ENCODE assay signal across 8 mouse cellular contexts in genomic region chr5:144256541-144256870, GRCm38 (mm10). TPM values are rescaled to one million over a fixed set of nuclear protein-coding genes. Genes with fewer than 3 reads are reported as not detected.
DNase-seq lines count a peak whose midpoint lies in the region; ATAC-seq and TF ChIP-seq lines count a peak whose summit lies in the region.

No protein-coding gene starts in this region.

- TF ChIP-seq EP300 in MEL (IDR thresholded peaks at IDR 0.05; ENCODE audit: low read depth in 1 of 2, low read length in 2 of 2), result no peak

- TF ChIP-seq CTCF in MEL (IDR thresholded peaks at IDR 0.05 in 2 of 3, conservative IDR thresholded peaks at IDR 0.05 in 1 of 3; ENCODE audit: control insufficient read depth in 1 of 3, insufficient read depth in 1 of 3, low read depth in 2 of 3, low read length in 3 of 3, poor library complexity in 1 of 3, severe bottlenecking in 1 of 3), result no peak

- H3K36me3 ChIP-seq in heart, embryonic 13.5 days, result peaks cover 26% of the 10 kb centered on the region
- H3K36me3 ChIP-seq in MEL (ENCODE audit: control insufficient read depth in 1 of 2, insufficient read depth in 2 of 2, low read length in 2 of 2), result no peaks in the 10 kb centered on the region
- peaks cover 12% of the 10 kb centered on the region for H3K36me3 ChIP-seq in hindbrain, embryonic 12.5 days

- ATAC-seq in heart, embryonic 13.5 days (ENCODE audit: extremely low read depth, insufficient number of reproducible peaks, low FRiP score, low TSS enrichment), result no peak
- no peak for ATAC-seq in hindbrain, embryonic 12.5 days (ENCODE audit: low FRiP score)
- ATAC-seq in megakaryocyte progenitor cell, adult 5-6 weeks (replicated peaks; ENCODE audit: poor library complexity), result peak; percentile 5
- no peak for ATAC-seq in monocyte, adult 5-6 weeks (replicated peaks; ENCODE audit: insufficient number of reproducible peaks, low FRiP score, low TSS enrichment, poor library complexity, severe bottlenecking)

- WGBS in heart, embryonic 13.5 days, result 12% methylated on average over 7 of the region's 7 CpGs
- WGBS in hindbrain, embryonic 12.5 days, result 12% methylated on average over 7 of the region's 7 CpGs

- H3K27ac ChIP-seq in heart, embryonic 13.5 days (replicated peaks), result peak overlapping the region; percentile 97
- H3K27ac ChIP-seq in MEL (ENCODE audit: control insufficient read depth, low read depth, low read length), result no peak overlapping the region
- H3K27ac ChIP-seq in hindbrain, embryonic 12.5 days, result peak overlapping the region; percentile 85

- TF ChIP-seq POLR2A in MEL (IDR thresholded peaks at IDR 0.05; ENCODE audit: control insufficient read depth in 1 of 2, insufficient read depth in 1 of 2, low read depth in 1 of 2, low read length in 2 of 2, poor library complexity in 1 of 2), result no peak

- H3K27me3 ChIP-seq in heart, embryonic 13.5 days (replicated peaks), result no peaks in the 10 kb centered on the region
- H3K27me3 ChIP-seq in MEL (ENCODE audit: control insufficient read depth in 1 of 2, insufficient read depth in 2 of 2, low read length in 2 of 2), result no peaks in the 10 kb centered on the region
- no peaks in the 10 kb centered on the region for H3K27me3 ChIP-seq in hindbrain, embryonic 12.5 days

- no peaks in the 10 kb centered on the region for H3K9me3 ChIP-seq in heart, embryonic 13.5 days
- H3K9me3 ChIP-seq in MEL (replicated peaks; ENCODE audit: insufficient read depth, low read length), result no peaks in the 10 kb centered on the region
- no peaks in the 10 kb centered on the region for H3K9me3 ChIP-seq in hindbrain, embryonic 12.5 days (replicated peaks)

- H3K79me2 ChIP-seq in MEL (ENCODE audit: control insufficient read depth, insufficient read depth, low read length, poor library complexity), result peaks cover 17% of the 10 kb centered on the region

- no peak for DNase-seq in heart, adult 18-20 months
- DNase-seq in MEL (ENCODE audit: low read depth, low spot score), result peak; percentile 16
- no peak for DNase-seq in gastrocnemius, postnatal 4 days (ENCODE audit: low spot score in 2 of 2)
- DNase-seq in ovary, postnatal 14 days (ENCODE audit: low spot score), result no peak

- peaks cover 61% of the 10 kb centered on the region for H3K4me1 ChIP-seq in heart, embryonic 13.5 days
- H3K4me1 ChIP-seq in MEL (ENCODE audit: control insufficient read depth in 1 of 2, insufficient read depth in 2 of 2, low read length in 2 of 2), result peaks cover 3% of the 10 kb centered on the region in 2 experiments; a peak in 2 of 4 replicates
- H3K4me1 ChIP-seq in hindbrain, embryonic 12.5 days, result peaks cover 44% of the 10 kb centered on the region

- no peak for TF ChIP-seq RAD21 in MEL (IDR thresholded peaks at IDR 0.05; ENCODE audit: low read depth, low read length)

- H3K4me2 ChIP-seq in heart, embryonic 13.5 days, result peak overlapping the region; percentile 94
- peak overlapping the region; percentile 82 for H3K4me2 ChIP-seq in hindbrain, embryonic 12.5 days (replicated peaks)

- H3K4me3 ChIP-seq in heart, embryonic 13.5 days, result peak overlapping the region; percentile 98
- peak overlapping the region; percentile 65 to 90 for H3K4me3 ChIP-seq in MEL (ENCODE audit: control insufficient read depth in 1 of 2, insufficient read depth in 1 of 2, low read depth in 2 of 2, low read length in 2 of 2)
- peak overlapping the region; percentile 75 for H3K4me3 ChIP-seq in hindbrain, embryonic 12.5 days

- H3K9ac ChIP-seq in heart, embryonic 13.5 days, result peak overlapping the region; percentile 100
- peak overlapping the region; percentile 93 for H3K9ac ChIP-seq in MEL (ENCODE audit: control insufficient read depth, low read depth, low read length, poor library complexity, severe bottlenecking)
- peak overlapping the region; percentile 83 for H3K9ac ChIP-seq in hindbrain, embryonic 12.5 days

TF ChIP-seq in MEL, 35 proteins besides CTCF, POLR2A, EP300 and RAD21:
- TF ChIP-seq UBTF (IDR thresholded peaks at IDR 0.05; ENCODE audit: borderline replicate concordance, insufficient read depth, low read depth, low read length) (no peak), NRF1 (IDR thresholded peaks at IDR 0.05; ENCODE audit: insufficient read depth, low read depth, low read length, poor library complexity, severe bottlenecking) (no peak), CHD1 (IDR thresholded peaks at IDR 0.05; ENCODE audit: low read depth, low read length) (no peak), HCFC1 (IDR thresholded peaks at IDR 0.05; ENCODE audit: low read depth, low read length) (no peak), TAL1 (IDR thresholded peaks at IDR 0.05; ENCODE audit: low read length) (no peak), TBP (IDR thresholded peaks at IDR 0.05; ENCODE audit: low read depth, low read length) (no peak), ZKSCAN1 (IDR thresholded peaks at IDR 0.05; ENCODE audit: low read depth, low read length) (no peak), ZNF384 (IDR thresholded peaks at IDR 0.05; ENCODE audit: low read depth, low read length) (no peak), E2F4 (IDR thresholded peaks at IDR 0.05; ENCODE audit: borderline replicate concordance, low read depth, low read length) (no peak), MEF2A (IDR thresholded peaks at IDR 0.05; ENCODE audit: extremely low read depth, insufficient replicate concordance, low read depth, low read length, poor library complexity, severe bottlenecking) (no peak), MYC (IDR thresholded peaks at IDR 0.05; ENCODE audit: low read depth, low read length) (no peak), GABPA (IDR thresholded peaks at IDR 0.05; ENCODE audit: low read depth, low read length) (no peak), JUND (IDR thresholded peaks at IDR 0.05; ENCODE audit: low read depth, low read length) (no peak), RCOR1 (IDR thresholded peaks at IDR 0.05; ENCODE audit: low read depth, low read length) (no peak), MYB (IDR thresholded peaks at IDR 0.05; ENCODE audit: low read depth, low read length) (no peak), MAZ (IDR thresholded peaks at IDR 0.05; ENCODE audit: low read depth, low read length) (no peak)
TF ChIP-seq in MEL: peak in this region for 0.

RNA-seq across cellular contexts. Expression of gene Bri3, which starts 12.3 kb away (rescaled TPM):
- 126 and 137 TPM in 2 replicates for polyA plus RNA-seq in heart, embryonic 13.5 days (2015; fragmentation: Nextera tagmentation; extraction: Ambion mirVana)
- total RNA-seq in heart, adult 18-20 months (2021), result 100 to 1,000 TPM; 149 to 160 TPM
- 16.5 and 21.6 TPM in 2 replicates for total RNA-seq in MEL (2012; rRNA removed)
- 10 to 100 TPM in 1 of 2 experiments, not detected in 1; 40.5 TPM for polyA plus RNA-seq in MEL (2012; ENCODE audit: insufficient read depth in 1 of 2, insufficient read length in 2 of 2, low read depth in 1 of 2, low replicate concordance in 2 of 2, missing spikeins in 1 of 2)
- 126 and 150 TPM in 2 replicates for polyA plus RNA-seq in hindbrain, embryonic 12.5 days (2016; fragmentation: Nextera tagmentation; extraction: Ambion mirVana)
- 23.8 and 25.6 TPM in 2 replicates for total RNA-seq in megakaryocyte progenitor cell, adult 5-6 weeks (2015)
- 7.8 and 15.5 TPM in 2 replicates for total RNA-seq in megakaryocyte progenitor cell, adult 5-6 weeks (2017)
- total RNA-seq in gastrocnemius, postnatal 4 days (2021), result 10 to 100 TPM; 59.4 to 62.4 TPM
- 36.6 to 109 TPM (median 73.7 TPM) in 3 replicates for total RNA-seq in monocyte, adult 5-6 weeks (2017)

RNA-seq across cellular contexts. Expression of gene Tecpr1, which starts 33.1 kb away (rescaled TPM):
- 14.7 and 15.3 TPM in 2 replicates for polyA plus RNA-seq in heart, embryonic 13.5 days (2015; fragmentation: Nextera tagmentation; extraction: Ambion mirVana)
- total RNA-seq in heart, adult 18-20 months (2021), result 10 to 100 TPM; 27.1 to 27.3 TPM
- 6.2 and 7.1 TPM in 2 replicates for total RNA-seq in MEL (2012; rRNA removed)
- 1 to 10 TPM in 1 of 2 experiments, not detected in 1; 9.0 TPM for polyA plus RNA-seq in MEL (2012; ENCODE audit: insufficient read depth in 1 of 2, insufficient read length in 2 of 2, low read depth in 1 of 2, low replicate concordance in 2 of 2, missing spikeins in 1 of 2)
- polyA plus RNA-seq in hindbrain, embryonic 12.5 days (2016; fragmentation: Nextera tagmentation; extraction: Ambion mirVana), result 35.9 and 36.6 TPM in 2 replicates
- total RNA-seq in megakaryocyte progenitor cell, adult 5-6 weeks (2015), result 2.0 and 2.3 TPM in 2 replicates
- 2.1 and 2.5 TPM in 2 replicates for total RNA-seq in megakaryocyte progenitor cell, adult 5-6 weeks (2017)
- 10 to 100 TPM; 27.5 to 28.6 TPM for total RNA-seq in gastrocnemius, postnatal 4 days (2021)
- total RNA-seq in monocyte, adult 5-6 weeks (2017), result 30.0 to 63.8 TPM (median 35.3 TPM) in 3 replicates
